Mouse (Mus musculus): ENCODE results near the gene Cnppd1. TPM values are rescaled to one million over a fixed set of nuclear protein-coding genes. Genes with fewer than 3 reads are reported as not detected.
A peak's percentile ranks its signal among the peaks of the same experiment; 100 is the strongest.

Gene Cnppd1
- polyA plus RNA-seq, 1 experiment, result not detected

DNA sequence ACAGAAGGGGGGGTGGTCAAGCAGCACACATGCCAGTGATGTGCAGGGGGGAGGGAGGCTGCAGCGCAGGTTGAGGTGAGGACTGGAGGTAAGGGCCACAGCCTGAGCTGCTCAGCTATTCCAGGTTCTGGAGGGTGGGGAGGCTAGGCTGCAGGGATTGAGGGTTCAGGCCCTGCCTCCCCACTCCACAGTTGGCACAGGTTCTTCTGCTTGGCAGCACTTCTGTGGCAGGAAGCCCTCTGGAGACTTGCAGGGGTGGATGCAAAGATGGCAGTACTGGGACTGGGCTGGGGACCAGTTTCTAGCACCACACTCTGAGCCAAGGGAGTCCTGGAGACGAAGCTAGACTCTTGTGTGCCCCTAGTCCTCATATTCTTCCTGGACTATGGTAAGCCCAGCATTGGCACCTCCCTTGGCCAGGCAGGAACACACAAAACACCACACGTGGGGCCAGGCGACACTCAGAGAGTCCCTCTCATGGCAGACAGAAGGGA lies 38.9 kb upstream of the Cnppd1 start:
- Histone ChIP-seq H3K4me1 (ENCODE audit: control insufficient read depth, insufficient read depth, low read length) (peaks cover 11% of the 10 kb centered on the region), H3K4me3 (ENCODE audit: insufficient read depth, low read depth, low read length) (no peak overlapping the region), H3K27ac (ENCODE audit: insufficient read depth, low read depth, low read length) (no peak overlapping the region)
- 73% methylated on average over 4 of the region's 4 CpGs for WGBS
- TF ChIP-seq POLR2A (IDR thresholded peaks at IDR 0.05; ENCODE audit: insufficient read depth, low read depth, low read length), result no peak
- no peak for TF ChIP-seq CTCF (IDR thresholded peaks at IDR 0.05; ENCODE audit: insufficient read depth, low read depth, low read length)

- H3K4me1 ChIP-seq (ENCODE audit: control insufficient read depth, insufficient read depth, low read length), result peaks cover 11% of the 10 kb centered on the region
- no peak overlapping the region for H3K4me3 ChIP-seq (ENCODE audit: insufficient read depth, low read depth, low read length)
- no peak overlapping the region for H3K27ac ChIP-seq (ENCODE audit: insufficient read depth, low read depth, low read length)
- whole genome bisulfite sequencing, result 29% methylated on average over 7 of the region's 7 CpGs
- TF ChIP-seq POLR2A (IDR thresholded peaks at IDR 0.05; ENCODE audit: insufficient read depth, low read depth, low read length) (no peak), CTCF (IDR thresholded peaks at IDR 0.05; ENCODE audit: insufficient read depth, low read depth, low read length) (no peak)
These were observed 38.2 kb upstream of the Cnppd1 start for GRCm38 (mm10) chr1:75180741-75181140.

- Histone ChIP-seq H3K4me1 (ENCODE audit: control insufficient read depth, insufficient read depth, low read length) (peaks cover 11% of the 10 kb centered on the region), H3K27ac (ENCODE audit: insufficient read depth, low read depth, low read length) (no peak within 1 kb of the TSS), H3K4me3 (ENCODE audit: insufficient read depth, low read depth, low read length) (peak within 1 kb of the TSS; percentile 70)
- TF ChIP-seq POLR2A (IDR thresholded peaks at IDR 0.05; ENCODE audit: insufficient read depth, low read depth, low read length), result peak; percentile 24; the same call in 1 of the 2 replicates
- TF ChIP-seq CTCF (IDR thresholded peaks at IDR 0.05; ENCODE audit: insufficient read depth, low read depth, low read length), result no peak
- under 1% methylated on average over 31 of the region's 31 CpGs for WGBS
These were observed 37.6 kb upstream of the Cnppd1 start, which contains the start of gene Abcb6 for GRCm38 (mm10) chr1:75180105-75180590. TSS of gene Abcb6 (minus strand) at chr1:75180392.

DNA sequence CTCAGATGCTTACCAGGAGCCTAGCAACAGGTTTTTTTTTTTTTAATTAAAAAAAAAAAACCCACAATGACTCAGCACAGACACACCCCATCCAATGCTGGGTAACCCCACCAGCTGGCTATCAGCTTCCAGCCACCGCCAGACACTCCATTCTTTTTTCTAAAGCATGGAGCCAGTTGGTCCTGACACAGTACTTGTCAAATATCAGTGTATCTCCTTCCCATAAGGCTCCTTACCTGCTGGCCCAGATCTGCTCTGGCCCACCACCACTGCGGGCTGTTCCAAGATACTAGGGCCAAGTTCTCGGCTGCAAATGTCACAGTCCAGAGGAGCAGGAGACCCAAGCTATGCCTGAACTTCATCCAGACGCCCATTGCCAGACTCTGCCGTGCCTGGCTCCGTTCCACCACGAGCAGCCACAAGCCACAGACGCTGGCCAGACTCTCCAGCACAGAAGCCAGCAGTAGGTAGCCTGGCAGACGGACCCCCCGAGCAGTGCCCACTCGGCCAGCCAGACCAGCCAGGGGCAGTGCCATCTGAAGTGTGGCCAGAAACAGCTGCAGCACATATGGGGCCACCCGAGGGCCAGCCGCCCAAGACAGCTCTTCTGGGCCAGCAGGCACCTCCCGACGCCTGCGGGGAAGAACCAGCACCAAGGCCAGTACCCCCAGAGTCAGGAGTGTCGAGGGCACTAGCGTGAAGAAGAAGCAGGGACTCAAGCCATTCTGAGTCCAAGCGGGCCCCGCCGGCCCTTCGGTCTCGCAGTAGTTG lies 37.0 kb upstream of the Cnppd1 start:
- Histone ChIP-seq H3K27ac (ENCODE audit: insufficient read depth, low read depth, low read length) (no peak overlapping the region), H3K4me1 (ENCODE audit: control insufficient read depth, insufficient read depth, low read length) (peaks cover 11% of the 10 kb centered on the region), H3K4me3 (ENCODE audit: insufficient read depth, low read depth, low read length) (peak overlapping the region; percentile 70)
- WGBS, result 2% methylated on average over 23 of the region's 23 CpGs
- TF ChIP-seq POLR2A (IDR thresholded peaks at IDR 0.05; ENCODE audit: insufficient read depth, low read depth, low read length), result no peak; the same call in 1 of the 2 replicates
- no peak for TF ChIP-seq CTCF (IDR thresholded peaks at IDR 0.05; ENCODE audit: insufficient read depth, low read depth, low read length)

- H3K4me1 ChIP-seq (ENCODE audit: control insufficient read depth, insufficient read depth, low read length), result peaks cover 2% of the 10 kb centered on the region; the same call in 1 of the 2 replicates
- 1% methylated on average over 59 of the region's 59 CpGs for WGBS
- peak within 1 kb of the TSS; percentile 80 for H3K4me3 ChIP-seq (ENCODE audit: insufficient read depth, low read depth, low read length)
- no peak for TF ChIP-seq CTCF (IDR thresholded peaks at IDR 0.05; ENCODE audit: insufficient read depth, low read depth, low read length)
- peak; percentile 26; the same call in 1 of the 2 replicates for TF ChIP-seq POLR2A (IDR thresholded peaks at IDR 0.05; ENCODE audit: insufficient read depth, low read depth, low read length)
- H3K27ac ChIP-seq (ENCODE audit: insufficient read depth, low read depth, low read length), result no peak within 1 kb of the TSS
These were observed 26.3 kb upstream of the Cnppd1 start, which contains the start of gene Zfand2b for GRCm38 (mm10) chr1:75168472-75169464. TSS of gene Zfand2b (plus strand) at chr1:75168646.

- Histone ChIP-seq H3K4me1 (ENCODE audit: control insufficient read depth, insufficient read depth, low read length) (peaks cover 2% of the 10 kb centered on the region; the same call in 1 of the 2 replicates), H3K27ac (ENCODE audit: insufficient read depth, low read depth, low read length) (no peak overlapping the region)
- WGBS, result 6% methylated on average over 7 of the region's 7 CpGs
These were observed 25.6 kb upstream of the Cnppd1 start for GRCm38 (mm10) chr1:75168093-75168471.

DNA sequence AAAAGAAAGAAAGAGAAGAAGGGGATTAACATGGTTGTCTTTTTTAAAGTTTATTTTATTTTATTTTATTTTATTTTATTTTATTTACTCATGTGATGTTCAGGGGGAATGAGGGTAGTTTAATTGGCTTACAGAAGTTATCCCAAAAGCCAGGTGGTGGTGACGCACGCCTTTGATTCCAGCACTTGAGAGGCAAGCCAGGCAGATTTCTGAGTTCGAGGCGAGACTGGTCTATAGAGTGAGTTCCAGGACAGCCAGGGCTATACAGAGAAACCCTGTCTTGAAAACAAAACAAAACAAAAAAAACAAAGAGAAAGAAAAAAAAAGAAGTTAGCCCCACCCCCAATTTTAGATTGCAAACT lies 17.7 kb upstream of the Cnppd1 start:
- no peak overlapping the region for H3K27ac ChIP-seq (ENCODE audit: insufficient read depth, low read depth, low read length)
- no peak overlapping the region for H3K4me3 ChIP-seq (ENCODE audit: insufficient read depth, low read depth, low read length)
- H3K4me1 ChIP-seq (ENCODE audit: control insufficient read depth, insufficient read depth, low read length), result no peaks in the 10 kb centered on the region
- no peak for TF ChIP-seq POLR2A (IDR thresholded peaks at IDR 0.05; ENCODE audit: insufficient read depth, low read depth, low read length)
- TF ChIP-seq CTCF (IDR thresholded peaks at IDR 0.05; ENCODE audit: insufficient read depth, low read depth, low read length), result no peak
- WGBS, result 75% methylated on average over 4 of the region's 4 CpGs

More at GRCm38 (mm10) chr1:75168093-75168471, 25.6 kb upstream of the Cnppd1 start:
- H3K4me3 ChIP-seq (ENCODE audit: insufficient read depth, low read depth, low read length), result peak overlapping the region; percentile 80
- TF ChIP-seq CTCF (IDR thresholded peaks at IDR 0.05; ENCODE audit: insufficient read depth, low read depth, low read length) (no peak), POLR2A (IDR thresholded peaks at IDR 0.05; ENCODE audit: insufficient read depth, low read depth, low read length) (no peak)

DNA sequence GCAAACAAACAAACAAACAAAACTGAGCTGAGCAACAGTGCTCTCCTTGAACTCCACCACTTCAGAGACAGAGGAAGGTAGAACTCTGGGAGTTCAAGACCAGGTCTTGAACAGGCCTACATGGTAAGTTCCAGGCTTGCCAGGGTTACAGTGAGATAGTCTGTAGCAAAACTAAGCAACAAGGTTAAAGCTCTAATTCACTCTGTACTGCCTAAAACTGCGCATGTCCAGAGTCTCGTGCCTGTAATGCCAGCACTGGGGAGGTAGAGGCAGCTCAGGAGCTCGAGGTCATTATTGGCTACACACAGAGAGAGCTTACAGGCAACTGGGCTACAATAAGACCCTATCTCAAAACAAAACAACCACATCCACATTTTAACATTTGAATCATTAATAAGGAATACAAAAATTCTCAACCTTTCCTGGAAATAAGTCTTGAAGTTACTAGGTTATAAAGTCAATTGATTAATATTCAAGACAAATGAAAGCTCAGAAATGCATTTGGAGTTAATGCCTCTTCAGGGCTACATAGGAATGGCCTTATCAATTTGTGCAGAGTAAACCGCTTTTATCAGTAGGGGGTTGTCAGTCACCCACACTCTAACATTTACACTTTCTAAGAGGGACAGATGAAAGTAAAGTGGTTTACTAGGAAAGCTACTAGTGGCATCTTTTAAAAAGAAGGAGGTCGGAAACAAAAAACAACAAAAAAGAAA lies 17.2 kb upstream of the Cnppd1 start:
- 66% methylated on average over 5 of the region's 5 CpGs for WGBS
- H3K4me1 ChIP-seq (ENCODE audit: control insufficient read depth, insufficient read depth, low read length), result no peaks in the 10 kb centered on the region

More for the DNA sequence above, 17.2 kb upstream of the Cnppd1 start:
- TF ChIP-seq POLR2A (IDR thresholded peaks at IDR 0.05; ENCODE audit: insufficient read depth, low read depth, low read length) (no peak), CTCF (IDR thresholded peaks at IDR 0.05; ENCODE audit: insufficient read depth, low read depth, low read length) (no peak)
- Histone ChIP-seq H3K27ac (ENCODE audit: insufficient read depth, low read depth, low read length) (no peak overlapping the region), H3K4me3 (ENCODE audit: insufficient read depth, low read depth, low read length) (no peak overlapping the region)

Measured in olfactory bulb, adult 2 months (tissue).